Mouse (Mus musculus) forebrain, embryonic 11.5 days (tissue): ENCODE measurements around the gene Npm1. TPM values are rescaled to one million over a fixed set of nuclear protein-coding genes. Genes with fewer than 3 reads are reported as not detected.

Source experiments
- ATAC-seq: fragments of 200-750 bp; cut with Nextera tagmentation; replicated peaks from 2 replicates; pipeline ENCODE4 v1.8.0; 2017; ENCODE audit warnings: moderate TSS enrichment; ENCODE audit not compliant: low FRiP score
- DNase-seq: peaks from one replicate; pipeline ENCODE4 v3.0.0-alpha.2; 2017; ENCODE audit warnings: low spot score
- H3K27ac ChIP-seq: fragments of 300-500 bp; sonication (generic); 2 replicates; pipeline ENCODE4 v1.5.1; 2014; ENCODE audit warnings: low read depth, low read length
- H3K27me3 ChIP-seq: fragments of 300-500 bp; sonication (generic); 2 replicates; pipeline ENCODE4 v1.6.1; 2014; ENCODE audit warnings: mild to moderate bottlenecking, low read length, mixed read lengths; ENCODE audit not compliant: control insufficient read depth, insufficient read depth
- H3K36me3 ChIP-seq: fragments of 300-500 bp; sonication (generic); 2 replicates; pipeline ENCODE4 v1.6.1; 2014; ENCODE audit warnings: mild to moderate bottlenecking, low read length, moderate library complexity, mixed read lengths; ENCODE audit not compliant: control insufficient read depth, insufficient read depth
- H3K4me1 ChIP-seq: fragments of 300-500 bp; sonication (generic); replicated peaks from 2 replicates; pipeline ENCODE4 v1.6.1; 2014; ENCODE audit warnings: low read length, mixed read lengths; ENCODE audit not compliant: control insufficient read depth, insufficient read depth
- H3K4me2 ChIP-seq: fragments of 300-500 bp; sonication (generic); 2 replicates; pipeline ENCODE4 v1.6.1; 2014; ENCODE audit warnings: low read depth, mild to moderate bottlenecking, low read length, moderate library complexity, mixed read lengths; ENCODE audit not compliant: severe bottlenecking
- H3K4me3 ChIP-seq: fragments of 300-500 bp; sonication (generic); 2 replicates; pipeline ENCODE4 v1.5.1; 2014; ENCODE audit warnings: low read depth, low read length
- H3K9ac ChIP-seq: fragments of 300-500 bp; sonication (generic); 2 replicates; pipeline ENCODE4 v1.6.1; 2014; ENCODE audit warnings: low read length
- H3K9me3 ChIP-seq: fragments of 300-500 bp; sonication (generic); 2 replicates; pipeline ENCODE4 v1.6.1; 2016; ENCODE audit warnings: low read length, mixed read lengths; ENCODE audit not compliant: control insufficient read depth
- WGBS: fragments of 180-500 bp; shearing (Covaris S2); extraction: QIAGEN DNeasy Blood & Tissue Kit; methylation state at CpG from one replicate; pipeline ENCODE4 v1.1.7; 2014; 5-methylcytosine and 5-hydroxymethylcytosine counted together
- polyA plus RNA-seq: library from polyadenylated mRNA; unstranded; fragments of >200 nt; fragmentation: Nextera tagmentation; extraction: Ambion mirVana; gene quantifications from 2 replicates; pipeline ENCODE4 v1.2.1, GENCODE M21; 2014

Gene Npm1
- polyA plus RNA-seq, 1 experiment from 2014 or later = 1,104 TPM

DNA sequence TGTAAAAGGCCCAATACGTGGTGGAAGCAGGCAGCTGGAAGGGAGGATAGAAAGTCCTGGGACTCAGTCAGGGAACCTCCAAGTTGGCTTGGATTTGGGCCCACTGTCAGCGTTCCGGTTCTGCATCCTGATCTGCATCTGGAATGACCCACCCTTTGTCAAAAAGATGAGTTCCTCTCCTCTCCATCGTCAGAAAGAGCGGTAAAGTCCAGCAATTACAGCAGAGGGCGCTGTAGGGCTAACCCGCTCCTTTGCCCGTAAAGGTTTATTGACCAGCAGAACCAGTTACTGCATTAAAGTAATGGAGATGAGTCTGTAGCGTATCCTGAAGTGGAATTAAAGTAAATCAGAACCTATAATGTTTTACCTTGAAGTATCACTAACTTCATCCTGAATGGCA lies 7.5 kb upstream of the Npm1 start:
- Histone ChIP-seq H3K4me3 (no peak overlapping the region), H3K9me3 (no peaks in the 10 kb centered on the region; the same call in 1 of the 2 replicates), H3K4me2 (no peak overlapping the region), H3K9ac (no peak overlapping the region), H3K4me1 (no peaks in the 10 kb centered on the region), H3K27me3 (no peaks in the 10 kb centered on the region), H3K36me3 (no peaks in the 10 kb centered on the region), H3K27ac (no peak overlapping the region)
- 15% methylated on average over 9 of the region's 9 CpGs for WGBS
- ATAC-seq = no peak
- peak; percentile 78 for DNase-seq

DNA sequence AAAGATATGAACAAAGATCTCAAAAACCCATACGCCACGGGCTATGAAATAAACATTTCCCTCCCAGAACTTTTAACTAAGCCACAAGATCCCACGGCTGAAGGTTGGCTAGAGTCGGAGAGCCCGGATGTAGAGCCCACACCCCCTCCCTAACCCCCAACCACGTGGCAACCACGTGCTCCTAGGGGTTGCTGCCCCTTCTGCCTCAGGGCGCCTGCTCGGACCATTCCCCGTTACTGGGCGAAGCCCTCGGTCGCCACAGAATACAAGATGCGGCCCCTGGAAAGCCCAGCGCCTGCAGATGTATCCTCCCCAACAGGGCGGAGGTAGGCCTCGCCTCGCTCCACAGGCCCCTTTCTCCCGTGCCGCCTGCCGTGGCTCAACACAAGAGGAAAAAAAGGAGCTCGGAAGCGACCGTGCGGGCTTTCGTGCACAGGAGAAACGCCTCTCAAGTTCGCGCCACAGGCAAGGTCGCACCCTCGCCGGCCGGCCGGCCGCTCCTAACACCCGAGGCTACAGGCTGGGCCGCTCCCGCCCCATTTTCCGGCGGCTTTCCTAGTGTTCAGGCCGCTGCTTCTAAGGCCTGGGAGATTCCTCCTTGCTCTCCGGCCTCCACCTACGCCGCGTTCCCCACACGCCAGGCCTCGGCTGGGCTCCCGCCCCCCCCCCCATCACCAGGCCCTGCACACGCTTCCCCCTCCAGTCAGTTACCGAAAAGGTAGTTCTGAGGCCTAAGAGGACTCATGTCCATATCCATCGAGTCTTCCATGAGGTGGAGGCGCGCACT lies 602 bp downstream of the Npm1 start:
- peak; percentile 68 for ATAC-seq
- H3K36me3 ChIP-seq = peaks cover 5% of the 10 kb centered on the region
- H3K4me2 ChIP-seq = peak overlapping the region; percentile 76

DNA sequence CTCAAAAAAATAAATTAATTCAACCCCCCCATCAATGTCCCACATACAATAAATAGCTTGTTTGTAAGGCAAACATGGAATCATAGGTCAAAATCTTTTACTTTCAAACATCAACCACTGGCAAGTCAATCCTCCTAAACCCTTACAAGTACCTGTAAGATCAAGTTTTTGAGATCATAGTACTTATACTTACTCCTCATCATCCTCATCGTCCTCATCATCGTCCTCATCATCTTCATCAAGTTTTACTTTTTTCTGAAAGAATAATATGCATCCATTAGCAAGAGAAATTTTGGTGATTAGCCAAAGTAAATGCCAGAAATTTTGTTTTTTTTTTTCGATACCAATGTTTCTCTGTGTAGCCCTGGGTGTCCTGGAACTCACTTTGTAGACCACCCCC lies 3.3 kb downstream of the Npm1 start:
- DNase-seq (no peak), ATAC-seq (no peak)
- Histone ChIP-seq H3K4me1 (no peaks in the 10 kb centered on the region; the same call in 1 of the 2 replicates), H3K4me3 (no peak overlapping the region), H3K27ac (no peak overlapping the region), H3K4me2 (no peak overlapping the region), H3K27me3 (no peaks in the 10 kb centered on the region), H3K36me3 (peaks cover 10% of the 10 kb centered on the region), H3K9me3 (no peaks in the 10 kb centered on the region), H3K9ac (no peak overlapping the region)
- 88% methylated on average over 3 of the region's 3 CpGs for WGBS

More for the DNA sequence above, 602 bp downstream of the Npm1 start:
- peak overlapping the region; percentile 97 for H3K9ac ChIP-seq
- peak overlapping the region; percentile 98 for H3K4me3 ChIP-seq
- no peaks in the 10 kb centered on the region; the same call in 1 of the 2 replicates for H3K4me1 ChIP-seq
- peak; percentile 88 for DNase-seq
- H3K27me3 ChIP-seq = no peaks in the 10 kb centered on the region
- H3K9me3 ChIP-seq = no peaks in the 10 kb centered on the region
- H3K27ac ChIP-seq = peak overlapping the region; percentile 78
- WGBS = 3% methylated on average over 53 of the region's 53 CpGs

DNA sequence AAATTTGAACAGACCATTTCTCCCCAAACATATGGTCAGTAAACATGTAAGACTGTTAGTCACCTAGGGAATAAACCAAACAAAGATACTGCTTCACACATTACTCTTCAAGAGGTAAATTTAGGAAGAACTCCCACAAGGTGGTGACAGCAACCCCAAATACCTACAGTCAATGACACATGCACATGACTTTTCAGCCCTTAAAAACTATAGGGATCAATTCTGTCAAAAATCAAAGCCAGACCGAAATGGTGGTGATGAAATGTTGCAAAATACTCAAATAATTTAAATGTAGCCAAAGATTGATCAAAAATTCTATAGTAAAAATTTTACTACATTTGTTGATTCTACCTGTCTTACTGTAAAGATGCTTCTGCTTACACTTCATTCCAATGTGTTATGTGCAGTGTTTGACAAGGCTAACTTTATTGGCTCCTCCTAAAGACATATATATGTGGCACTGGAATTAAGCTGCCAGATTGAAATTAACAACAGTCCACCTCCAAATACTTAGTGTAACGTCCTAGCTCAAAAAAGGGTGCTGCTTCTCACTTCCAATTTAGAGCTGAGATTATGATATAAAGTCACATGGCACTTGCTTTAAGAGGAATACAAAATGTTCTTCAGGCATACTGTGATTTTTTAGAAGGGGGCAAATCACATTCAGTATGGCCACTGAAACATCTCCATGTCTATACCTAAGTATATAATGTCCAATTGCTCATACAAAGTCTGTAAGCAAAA lies 5.4 kb downstream of the Npm1 start:
- WGBS = 90% methylated on average over 2 of the region's 2 CpGs
- Histone ChIP-seq H3K4me1 (no peaks in the 10 kb centered on the region; the same call in 1 of the 2 replicates), H3K36me3 (peaks cover 24% of the 10 kb centered on the region), H3K27ac (no peak overlapping the region), H3K27me3 (no peaks in the 10 kb centered on the region), H3K4me2 (no peak overlapping the region), H3K9ac (no peak overlapping the region), H3K4me3 (no peak overlapping the region), H3K9me3 (no peaks in the 10 kb centered on the region)
- no peak for DNase-seq
- ATAC-seq = no peak

DNA sequence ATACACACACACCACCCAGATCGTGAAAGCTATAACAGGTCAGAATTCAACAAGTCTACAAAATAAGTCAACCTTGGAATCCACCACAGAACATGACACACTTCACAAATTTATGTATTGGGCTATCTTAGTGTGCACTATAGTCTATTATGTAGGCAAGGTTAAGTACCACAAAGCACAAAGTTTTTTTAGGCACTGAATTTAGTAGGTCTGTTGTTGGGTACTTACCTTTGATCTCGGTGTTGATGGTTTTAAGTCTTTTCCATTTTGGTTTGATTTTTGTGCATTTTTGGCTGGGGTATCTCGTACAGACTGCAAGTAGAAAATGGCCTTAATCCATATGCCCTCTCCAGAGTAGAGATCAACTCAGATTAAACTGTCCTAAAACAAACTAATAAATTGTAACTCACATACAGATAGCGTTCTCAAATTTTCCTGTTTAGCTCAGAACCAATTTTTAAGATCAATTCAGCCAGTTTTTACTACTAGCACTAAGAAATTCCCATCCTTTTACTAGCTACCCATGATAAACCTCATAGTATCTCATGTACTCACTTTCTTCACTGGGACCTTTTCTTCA lies 6.5 kb downstream of the Npm1 start:
- Histone ChIP-seq H3K9ac (no peak overlapping the region), H3K4me3 (no peak overlapping the region), H3K4me1 (no peaks in the 10 kb centered on the region; the same call in 1 of the 2 replicates), H3K9me3 (no peaks in the 10 kb centered on the region), H3K27ac (no peak overlapping the region), H3K4me2 (no peak overlapping the region), H3K36me3 (peaks cover 24% of the 10 kb centered on the region), H3K27me3 (no peaks in the 10 kb centered on the region)
- ATAC-seq (no peak), DNase-seq (no peak)
- WGBS = 91% methylated on average over 4 of the region's 4 CpGs

DNA sequence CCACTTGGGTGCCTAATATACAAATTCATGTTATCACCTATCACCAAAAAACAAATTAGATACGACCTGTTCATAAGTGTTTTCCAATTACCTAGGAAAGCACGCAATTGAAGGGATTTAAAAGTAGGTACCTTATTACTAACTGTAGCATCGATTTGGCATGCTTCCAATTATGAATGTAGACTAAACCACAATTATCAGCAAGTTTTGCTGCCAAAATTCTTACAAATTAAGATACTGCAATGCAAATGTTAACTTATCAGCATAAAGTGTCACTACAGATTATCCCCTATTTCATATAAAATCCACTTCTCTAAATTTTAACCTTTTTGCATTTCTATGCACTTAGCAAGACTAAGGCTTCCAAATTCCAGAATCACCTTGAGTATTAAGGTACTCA lies 8.5 kb downstream of the Npm1 start:
- DNase-seq (no peak), ATAC-seq (no peak)
- no peak overlapping the region for H3K4me3 ChIP-seq
- 91% methylated on average over 3 of the region's 3 CpGs for WGBS
- H3K27me3 ChIP-seq = no peaks in the 10 kb centered on the region
- H3K4me1 ChIP-seq = no peaks in the 10 kb centered on the region
- no peaks in the 10 kb centered on the region for H3K9me3 ChIP-seq
- H3K27ac ChIP-seq = no peak overlapping the region
- no peak overlapping the region for H3K9ac ChIP-seq
- H3K4me2 ChIP-seq = no peak overlapping the region
- H3K36me3 ChIP-seq = peaks cover 20% of the 10 kb centered on the region

DNA sequence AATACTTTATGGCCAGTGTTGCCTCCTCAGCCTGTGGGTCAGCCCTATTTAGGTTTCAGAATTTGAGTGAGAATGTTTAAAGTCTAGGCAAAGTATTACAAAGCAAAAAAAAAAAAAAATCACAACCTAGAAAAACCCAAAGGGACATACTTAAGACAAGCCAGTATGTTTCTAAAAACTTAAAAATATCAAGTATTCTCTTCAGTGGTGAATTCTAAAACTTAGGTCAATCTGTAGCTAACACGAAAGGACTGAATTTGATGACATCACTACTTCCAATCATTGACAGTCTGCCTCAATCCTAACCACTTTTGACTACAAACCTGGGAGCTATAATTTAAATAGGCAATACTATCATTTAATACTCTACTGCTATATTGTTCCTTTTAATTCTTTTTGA lies 10.0 kb downstream of the Npm1 start:
- no peak for DNase-seq
- H3K27ac ChIP-seq = no peak overlapping the region
- no peak for ATAC-seq
- no peak overlapping the region for H3K4me2 ChIP-seq
- H3K9me3 ChIP-seq = no peaks in the 10 kb centered on the region
- no peak overlapping the region for H3K9ac ChIP-seq
- H3K4me3 ChIP-seq = no peak overlapping the region
- 94% methylated on average over 1 of the region's 1 CpGs for WGBS
- H3K36me3 ChIP-seq = peaks cover 19% of the 10 kb centered on the region; the same call in 1 of the 2 replicates
- H3K4me1 ChIP-seq = no peaks in the 10 kb centered on the region; the same call in 1 of the 2 replicates
- H3K27me3 ChIP-seq = no peaks in the 10 kb centered on the region

DNA sequence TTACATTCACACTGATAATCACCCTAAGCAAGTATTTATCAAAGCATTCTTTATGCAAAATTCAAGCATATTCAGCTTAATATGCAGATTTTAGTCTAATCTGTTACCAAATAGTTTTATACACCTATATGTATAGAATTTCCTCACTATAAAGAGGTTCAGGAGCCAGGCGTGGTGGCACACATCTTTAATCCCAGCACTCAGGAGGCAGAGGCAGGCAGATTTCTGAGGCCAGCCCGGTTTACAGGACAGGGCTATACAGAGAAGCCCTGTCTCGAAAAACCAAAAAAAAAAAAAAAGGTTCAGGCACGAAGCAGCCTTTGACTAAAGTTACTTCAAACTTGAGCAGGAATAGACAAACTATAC lies 11.2 kb downstream of the Npm1 start:
- WGBS = 86% methylated on average over 4 of the region's 4 CpGs
- no peak for DNase-seq
- Histone ChIP-seq H3K27me3 (peaks cover 7% of the 10 kb centered on the region), H3K4me2 (no peak overlapping the region), H3K27ac (no peak overlapping the region), H3K4me3 (no peak overlapping the region), H3K9me3 (no peaks in the 10 kb centered on the region), H3K36me3 (peaks cover 19% of the 10 kb centered on the region; the same call in 1 of the 2 replicates), H3K4me1 (peaks cover 9% of the 10 kb centered on the region; the same call in 1 of the 2 replicates), H3K9ac (no peak overlapping the region)
- ATAC-seq = no peak
